Mouse (Mus musculus) stomach, embryonic 14.5 days (tissue): ENCODE measurements around the gene Efr3b. TPM values are rescaled to one million over a fixed set of nuclear protein-coding genes. Genes with fewer than 3 reads are reported as not detected.

Source experiments
- ATAC-seq: fragments of 200-750 bp; cut with Nextera tagmentation; 2 replicates; pipeline ENCODE4 v1.8.0; 2017; ENCODE audit warnings: low read depth, moderate TSS enrichment; ENCODE audit not compliant: insufficient number of reproducible peaks, insufficient read depth, low FRiP score
- H3K27ac ChIP-seq: fragments of 300-500 bp; sonication (generic); 2 replicates; pipeline ENCODE4 v1.5.1; 2014; ENCODE audit warnings: mild to moderate bottlenecking, low read length, moderate library complexity, mixed read lengths
- H3K27me3 ChIP-seq: fragments of 300-500 bp; sonication (generic); 2 replicates; pipeline ENCODE4 v1.6.1; 2014; ENCODE audit warnings: low read length, control low read depth, mixed read lengths; ENCODE audit not compliant: control insufficient read depth, insufficient read depth
- H3K36me3 ChIP-seq: fragments of 300-500 bp; sonication (generic); 2 replicates; pipeline ENCODE4 v1.6.1; 2014; ENCODE audit warnings: mild to moderate bottlenecking, control low read depth, low read length, moderate library complexity, mixed read lengths; ENCODE audit not compliant: control insufficient read depth, insufficient read depth
- H3K4me1 ChIP-seq: fragments of 300-500 bp; sonication (generic); 2 replicates; pipeline ENCODE4 v1.6.1; 2014; ENCODE audit warnings: low read length, control low read depth, mixed read lengths; ENCODE audit not compliant: control insufficient read depth, insufficient read depth
- H3K4me2 ChIP-seq: fragments of 300-500 bp; sonication (generic); replicated peaks from 2 replicates; pipeline ENCODE4 v1.6.1; 2014; ENCODE audit warnings: low read depth, low read length, control low read depth
- H3K4me3 ChIP-seq: fragments of 300-500 bp; sonication (generic); 2 replicates; pipeline ENCODE4 v1.5.1; 2014; ENCODE audit warnings: low read depth, low read length, control low read depth
- H3K9ac ChIP-seq: fragments of 300-500 bp; sonication (generic); replicated peaks from 2 replicates; pipeline ENCODE4 v1.6.1; 2014; ENCODE audit warnings: low read depth, mild to moderate bottlenecking, control low read depth, low read length, moderate library complexity, mixed read lengths
- H3K9me3 ChIP-seq: fragments of 300-500 bp; sonication (generic); 2 replicates; pipeline ENCODE4 v1.6.1; 2016; ENCODE audit warnings: low read depth, low read length, control low read depth; ENCODE audit not compliant: control insufficient read depth
- WGBS: fragments of 180-500 bp; shearing (Covaris S2); extraction: QIAGEN DNeasy Blood & Tissue Kit; methylation state at CpG from one replicate; pipeline ENCODE4 v1.1.7; 2014; 5-methylcytosine and 5-hydroxymethylcytosine counted together
- polyA plus RNA-seq: library from polyadenylated mRNA; unstranded; fragments of >200 nt; fragmentation: Nextera tagmentation; extraction: Ambion mirVana; gene quantifications from 2 replicates; pipeline ENCODE4 v1.2.1, GENCODE M21; 2014

The Efr3b gene
- 3.2 and 3.5 TPM in 2 replicates for polyA plus RNA-seq

DNA sequence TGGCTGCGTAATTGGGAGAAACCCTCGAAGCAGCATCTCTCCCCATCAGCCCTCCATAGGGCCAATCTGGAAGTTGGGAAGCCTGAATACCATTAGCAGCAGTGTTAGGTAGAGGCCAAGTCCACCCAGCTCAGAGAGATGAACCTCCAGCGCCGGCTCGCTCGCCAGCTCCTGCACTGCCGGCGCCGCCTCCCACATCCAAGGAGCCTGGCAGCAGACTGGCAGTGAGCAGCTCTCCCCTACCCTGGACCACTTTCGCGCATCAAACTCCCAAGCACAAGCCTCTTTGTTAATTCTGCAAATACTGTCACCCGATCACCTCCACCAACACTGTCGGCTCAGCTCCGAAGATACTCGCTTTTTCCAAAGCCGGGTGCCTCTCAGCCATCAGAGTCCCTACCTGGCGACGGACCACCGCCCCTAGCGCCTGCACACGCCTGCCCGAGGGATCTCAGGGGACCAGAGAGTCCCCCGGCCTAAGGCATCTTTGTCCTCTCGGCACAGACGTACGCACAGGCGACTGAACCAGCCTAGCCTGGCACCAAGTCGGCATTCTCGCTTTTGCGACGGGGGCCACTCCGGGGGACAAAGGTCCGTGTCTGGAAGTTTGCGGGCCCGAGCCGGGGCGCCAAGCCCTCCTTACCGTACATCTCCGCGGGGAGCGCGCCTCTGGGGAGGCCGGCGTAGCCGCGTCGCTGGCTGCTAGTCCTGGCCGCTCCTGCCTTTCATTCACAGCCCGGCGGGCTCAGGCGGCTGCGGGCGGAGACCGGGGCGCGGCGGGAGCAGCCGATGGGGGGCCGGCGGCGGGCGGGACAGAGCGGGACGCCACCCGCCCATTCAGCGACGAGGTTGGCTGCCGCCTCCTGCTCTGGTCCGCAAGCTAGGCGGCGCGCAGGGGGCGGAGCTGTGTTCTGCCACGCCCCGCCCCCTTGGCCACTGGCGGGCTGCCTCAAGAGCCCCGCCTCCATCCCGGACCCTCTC lies at the start of gene Efr3b:
Gene Efr3b, minus strand, starts transcription at position 855 of the 981 bp plus-strand sequence.
- ATAC-seq, result peak; percentile 97
- peak within 1 kb of the TSS; percentile 94 for H3K4me2 ChIP-seq
- H3K4me1 ChIP-seq, result 0 out of 2 replicates have a peak, but pooled peaks cover 4% of the 10 kb centered on the region
- no peaks in the 10 kb centered on the region for H3K27me3 ChIP-seq
- no peaks in the 10 kb centered on the region for H3K36me3 ChIP-seq
- H3K9ac ChIP-seq, result peak within 1 kb of the TSS; percentile 59
- H3K4me3 ChIP-seq, result peak within 1 kb of the TSS; percentile 74
- no peak within 1 kb of the TSS for H3K27ac ChIP-seq
- WGBS, result under 1% methylated on average over 73 of the region's 78 CpGs
- H3K9me3 ChIP-seq, result no peaks in the 10 kb centered on the region

DNA sequence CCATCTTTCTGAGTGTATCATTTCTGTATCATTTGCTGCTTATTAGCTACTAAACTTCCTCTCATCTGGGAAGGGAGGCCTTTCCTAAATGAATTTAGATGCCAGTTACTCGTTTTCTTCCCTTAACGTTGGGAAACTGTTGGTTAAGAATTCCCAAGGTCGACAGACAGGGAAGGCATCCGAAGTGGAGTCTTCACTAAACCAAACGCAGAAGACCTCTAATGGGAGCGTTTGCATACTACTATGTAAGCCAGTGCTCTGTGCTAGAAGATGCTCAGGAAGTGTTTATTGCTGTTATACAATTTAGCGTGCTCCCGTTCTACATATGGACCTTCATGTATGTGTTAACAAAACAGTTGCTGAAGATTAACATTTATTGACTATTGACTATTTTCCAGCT lies 44.7 kb upstream of the Efr3b start:
- 62% methylated on average over 8 of the region's 8 CpGs for WGBS
- Histone ChIP-seq H3K36me3 (peaks cover 7% of the 10 kb centered on the region), H3K4me2 (peak overlapping the region; percentile 53), H3K9ac (no peak overlapping the region), H3K9me3 (no peaks in the 10 kb centered on the region), H3K27ac (no peak overlapping the region), H3K27me3 (no peaks in the 10 kb centered on the region), H3K4me3 (peak overlapping the region; percentile 48; the same call in 1 of the 2 replicates), H3K4me1 (no peaks in the 10 kb centered on the region; the same call in 1 of the 2 replicates)
- ATAC-seq, result no peak

DNA sequence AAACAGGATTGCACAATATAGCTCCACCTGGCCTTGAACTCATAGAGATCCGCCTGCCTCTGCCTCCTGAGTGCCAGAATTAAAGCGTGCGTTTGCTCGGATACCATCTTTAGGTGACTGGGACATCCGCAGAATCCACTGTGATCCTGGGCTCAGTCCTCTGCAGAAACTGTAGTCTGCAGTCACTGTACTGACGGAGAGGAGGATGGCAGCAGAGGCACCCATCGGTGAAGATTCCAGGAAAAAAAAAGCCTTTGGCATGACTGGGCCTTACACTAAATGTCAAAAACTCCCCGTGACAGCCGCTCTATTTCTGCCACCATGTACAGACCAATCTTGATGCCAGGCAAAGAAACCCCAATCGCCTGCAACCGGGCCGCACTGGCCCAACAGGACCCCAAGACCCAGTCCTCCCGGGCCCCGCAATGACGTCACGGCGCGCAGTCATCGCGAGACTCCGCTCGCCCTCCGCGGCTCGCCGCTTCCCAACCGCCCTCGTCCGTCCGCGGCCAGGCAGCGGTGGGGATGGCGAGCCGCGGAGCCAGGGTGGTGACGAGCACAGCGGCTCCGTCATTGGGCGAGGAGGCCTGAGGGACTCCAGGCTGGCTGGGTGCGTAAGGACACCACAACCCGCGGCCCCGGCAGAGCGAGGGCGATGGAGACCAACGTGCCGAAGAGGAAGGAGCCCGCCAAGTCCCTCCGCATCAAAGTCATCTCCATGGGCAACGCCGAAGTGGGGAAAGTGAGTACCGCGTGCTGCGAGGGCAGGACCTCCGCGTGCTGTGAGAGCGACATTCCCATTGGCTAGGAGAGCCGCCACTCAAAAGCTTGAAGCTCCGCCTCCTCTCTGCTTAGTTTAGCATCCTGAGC lies 43.7 kb upstream of the Efr3b start, which contains the start of gene Dnajc27:
Gene Dnajc27, plus strand, starts transcription at position 452 of the 870 bp plus-strand sequence.
- Histone ChIP-seq H3K27ac (peak within 1 kb of the TSS; percentile 94), H3K9ac (peak within 1 kb of the TSS; percentile 52), H3K9me3 (no peaks in the 10 kb centered on the region), H3K4me3 (peak within 1 kb of the TSS; percentile 48), H3K4me2 (peak within 1 kb of the TSS; percentile 53), H3K36me3 (peaks cover 7% of the 10 kb centered on the region), H3K27me3 (no peaks in the 10 kb centered on the region), H3K4me1 (no peaks in the 10 kb centered on the region; the same call in 1 of the 2 replicates)
- WGBS, result 4% methylated on average over 59 of the region's 59 CpGs
- ATAC-seq, result peak; percentile 96

DNA sequence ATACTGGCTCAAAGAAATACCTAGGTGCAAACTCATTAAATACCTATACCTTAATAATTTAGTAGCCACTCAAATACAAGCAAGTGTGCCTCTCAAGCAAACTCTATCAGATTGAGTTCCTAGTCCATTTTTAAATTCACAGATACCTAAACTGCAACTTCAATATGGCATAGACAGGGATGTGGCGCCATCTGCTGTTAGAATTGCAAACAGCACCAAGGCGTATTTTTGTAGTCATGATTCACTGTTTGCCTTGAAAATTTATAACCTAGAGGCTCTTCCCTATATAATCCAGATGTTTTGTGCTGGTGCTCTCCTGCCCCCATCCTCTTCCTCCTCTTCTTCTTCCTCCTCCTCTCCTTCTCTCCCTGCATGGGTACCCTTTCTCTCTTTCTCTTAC lies 41.6 kb upstream of the Efr3b start:
- Histone ChIP-seq H3K36me3 (no peaks in the 10 kb centered on the region), H3K4me2 (no peak overlapping the region), H3K27me3 (no peaks in the 10 kb centered on the region), H3K27ac (no peak overlapping the region), H3K4me1 (no peaks in the 10 kb centered on the region; the same call in 1 of the 2 replicates), H3K9me3 (no peaks in the 10 kb centered on the region), H3K4me3 (no peak overlapping the region), H3K9ac (no peak overlapping the region)
- ATAC-seq, result no peak
- WGBS, result 1% methylated on average over 2 of the region's 2 CpGs

DNA sequence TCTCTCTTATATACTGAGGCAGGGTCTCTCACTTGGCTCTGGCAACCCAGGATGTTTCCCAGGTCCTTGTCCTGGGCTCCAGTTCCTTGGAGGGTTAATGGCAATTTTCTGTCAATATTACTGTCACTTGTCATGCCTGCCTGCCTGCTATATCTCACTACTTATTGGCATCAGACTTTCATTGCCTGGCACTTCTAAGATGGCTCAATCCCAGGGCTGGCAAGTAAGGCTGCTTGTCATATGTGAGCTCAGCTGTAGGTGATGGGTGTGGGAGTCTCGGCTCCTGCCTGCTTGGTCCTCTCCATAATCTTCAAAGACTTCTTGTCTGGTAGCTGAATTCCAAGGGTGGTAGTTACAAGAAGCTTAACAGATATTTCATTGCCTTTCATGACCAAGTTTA lies 39.4 kb upstream of the Efr3b start:
- H3K4me1 ChIP-seq, result no peaks in the 10 kb centered on the region
- H3K36me3 ChIP-seq, result no peaks in the 10 kb centered on the region
- H3K4me2 ChIP-seq, result no peak overlapping the region
- no peak overlapping the region for H3K4me3 ChIP-seq
- H3K9me3 ChIP-seq, result no peaks in the 10 kb centered on the region
- H3K9ac ChIP-seq, result no peak overlapping the region
- no peak for ATAC-seq
- no peak overlapping the region for H3K27ac ChIP-seq
- 32% methylated on average over 1 of the region's 1 CpGs for whole genome bisulfite sequencing
- H3K27me3 ChIP-seq, result no peaks in the 10 kb centered on the region

DNA sequence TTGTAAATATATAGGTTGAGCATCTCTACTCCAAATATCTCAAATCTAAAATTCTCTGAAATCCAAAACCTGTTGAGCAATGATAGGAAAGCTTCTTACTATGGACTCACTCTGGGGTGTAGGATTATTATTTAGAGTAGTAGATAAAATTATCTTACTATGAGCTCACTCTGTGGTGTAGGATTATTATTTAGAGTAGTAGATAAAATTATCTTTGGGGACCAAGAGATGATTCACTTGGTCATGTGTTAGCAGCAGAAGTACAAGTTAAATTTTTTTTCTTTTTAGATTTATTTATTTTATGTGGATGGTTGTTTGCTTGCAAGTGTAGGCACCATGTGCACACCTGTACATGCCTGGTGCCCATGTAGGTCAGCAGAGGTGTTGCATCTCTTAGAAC lies 37.7 kb upstream of the Efr3b start:
- no peak overlapping the region for H3K4me2 ChIP-seq
- no peak for ATAC-seq
- no peaks in the 10 kb centered on the region for H3K27me3 ChIP-seq
- no peak overlapping the region for H3K9ac ChIP-seq
- no peak overlapping the region for H3K27ac ChIP-seq
- H3K9me3 ChIP-seq, result no peaks in the 10 kb centered on the region
- H3K4me3 ChIP-seq, result no peak overlapping the region
- H3K36me3 ChIP-seq, result no peaks in the 10 kb centered on the region
- no peaks in the 10 kb centered on the region for H3K4me1 ChIP-seq

DNA sequence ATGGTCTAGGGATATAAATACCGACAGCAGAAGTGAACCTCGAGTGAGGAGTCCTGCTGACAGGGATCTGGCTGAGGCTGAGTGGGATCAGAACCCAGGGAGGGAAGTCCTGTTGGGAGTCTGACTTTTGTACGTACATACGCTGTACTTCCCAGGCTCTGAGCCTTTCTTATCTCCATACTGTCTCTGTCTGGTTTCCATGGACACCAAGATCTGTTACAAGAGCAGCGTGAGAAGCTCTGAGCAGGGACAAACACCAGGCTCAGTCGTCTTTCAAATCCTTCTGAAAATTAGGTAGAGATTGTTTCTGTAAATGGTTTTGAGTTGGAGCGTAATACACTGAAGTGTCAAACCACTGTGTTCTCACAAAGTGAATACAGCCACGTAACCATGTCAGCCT lies 36.7 kb upstream of the Efr3b start:
- Histone ChIP-seq H3K27ac (no peak overlapping the region), H3K36me3 (no peaks in the 10 kb centered on the region), H3K9ac (no peak overlapping the region), H3K4me1 (no peaks in the 10 kb centered on the region), H3K27me3 (no peaks in the 10 kb centered on the region), H3K9me3 (no peaks in the 10 kb centered on the region), H3K4me3 (no peak overlapping the region), H3K4me2 (no peak overlapping the region)
- no peak for ATAC-seq
- whole genome bisulfite sequencing, result 60% methylated on average over 8 of the region's 8 CpGs

DNA sequence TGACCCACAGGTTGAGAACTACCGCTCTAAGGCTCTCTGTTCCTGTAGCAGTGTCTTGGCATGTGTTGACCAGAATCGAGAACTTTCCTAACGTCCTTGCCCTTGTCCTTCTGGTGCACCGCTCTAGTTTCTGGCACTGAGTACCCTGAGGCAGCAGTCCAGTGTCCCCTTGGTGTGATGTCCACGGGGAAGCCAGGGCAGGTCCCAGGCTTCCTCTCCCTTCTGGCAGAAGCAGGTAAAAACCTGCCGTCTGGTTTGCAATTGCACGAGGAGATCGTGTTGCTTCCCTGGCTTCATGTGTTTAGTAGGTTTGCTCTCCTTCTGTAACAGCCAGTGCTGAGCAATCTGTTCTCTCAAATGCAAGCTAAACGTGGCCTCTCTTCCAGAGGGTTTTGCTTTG lies 33.0 kb upstream of the Efr3b start:
- Histone ChIP-seq H3K4me1 (no peaks in the 10 kb centered on the region), H3K9me3 (no peaks in the 10 kb centered on the region), H3K4me3 (no peak overlapping the region), H3K4me2 (no peak overlapping the region), H3K9ac (no peak overlapping the region), H3K36me3 (no peaks in the 10 kb centered on the region), H3K27ac (no peak overlapping the region), H3K27me3 (no peaks in the 10 kb centered on the region)
- no peak for ATAC-seq
- 78% methylated on average over 9 of the region's 9 CpGs for WGBS
